Mouse (Mus musculus) stomach, embryonic 15.5 days (tissue): ENCODE measurements at regions not wholly inside any gene's neighbourhood (a gene's known extent, or its start where the extent isn't known, plus 50 kb on each side); places are given as distances from the start of the nearest gene placed in this dataset.
"Not testable (repeated sequence)": the region's sequence is repeated elsewhere in the genome, so short reads cannot be mapped to it uniquely, and the experiment has no call there.

ENCODE experiments used
- ATAC-seq: fragments of 200-750 bp; cut with Nextera tagmentation; 2 replicates; pipeline ENCODE4 v1.8.0; 2017; ENCODE audit warnings: low read depth, moderate number of reproducible peaks, moderate TSS enrichment; ENCODE audit not compliant: insufficient read depth, low FRiP score
- H3K27ac ChIP-seq: fragments of 300-500 bp; sonication (generic); 2 replicates; pipeline ENCODE4 v1.5.1; 2015; ENCODE audit warnings: mild to moderate bottlenecking, inconsistent platforms
- H3K27me3 ChIP-seq: fragments of 300-500 bp; sonication (generic); replicated peaks from 2 replicates; pipeline ENCODE4 v1.6.1; 2015; ENCODE audit warnings: inconsistent platforms
- H3K36me3 ChIP-seq: fragments of 300-500 bp; sonication (generic); 2 replicates; pipeline ENCODE4 v1.6.1; 2015; ENCODE audit warnings: inconsistent platforms
- H3K4me1 ChIP-seq: fragments of 300-500 bp; sonication (generic); 2 replicates; pipeline ENCODE4 v1.6.1; 2015; ENCODE audit warnings: inconsistent platforms
- H3K4me2 ChIP-seq: fragments of 300-500 bp; sonication (generic); 2 replicates; pipeline ENCODE4 v1.6.1; 2015; ENCODE audit warnings: mild to moderate bottlenecking, inconsistent platforms
- H3K4me3 ChIP-seq: fragments of 300-500 bp; sonication (generic); replicated peaks from 2 replicates; pipeline ENCODE4 v1.5.1; 2015; ENCODE audit warnings: inconsistent platforms
- H3K9ac ChIP-seq: fragments of 300-500 bp; sonication (generic); 2 replicates; pipeline ENCODE4 v1.6.1; 2015; ENCODE audit warnings: inconsistent platforms
- H3K9me3 ChIP-seq: fragments of 300-500 bp; sonication (generic); 2 replicates; pipeline ENCODE4 v1.6.1; 2016; ENCODE audit warnings: inconsistent platforms
- WGBS: fragments of 180-500 bp; shearing (Covaris S2); methylation state at CpG from one replicate; pipeline ENCODE4 v1.1.7; 2015; 5-methylcytosine and 5-hydroxymethylcytosine counted together

- not testable (repeated sequence) for H3K4me3 ChIP-seq, H3K27ac ChIP-seq, ATAC-seq, H3K9me3 ChIP-seq, H3K9ac ChIP-seq, H3K36me3 ChIP-seq, H3K27me3 ChIP-seq, H3K4me1 ChIP-seq, H3K4me2 ChIP-seq
- 92% methylated on average over 21 of the region's 22 CpGs for WGBS
Measured at GRCm38 (mm10) chr12:90564594-90564993, 173.6 kb downstream of the Dio2 start.

GRCm38 (mm10) chr12:90542361-90542760 lies 195.9 kb downstream of the Dio2 start:
- H3K4me3 ChIP-seq = no peak overlapping the region
- no peak overlapping the region for H3K27ac ChIP-seq
- H3K36me3 ChIP-seq = no peaks in the 10 kb centered on the region
- no peak for ATAC-seq
- H3K9me3 ChIP-seq = no peaks in the 10 kb centered on the region
- WGBS = 65% methylated on average over 5 of the region's 5 CpGs
- no peak overlapping the region for H3K9ac ChIP-seq
- no peaks in the 10 kb centered on the region for H3K4me1 ChIP-seq
- no peaks in the 10 kb centered on the region for H3K27me3 ChIP-seq
- H3K4me2 ChIP-seq = no peak overlapping the region
